Mouse (Mus musculus) urinary bladder, adult 18-20 months (tissue): ENCODE measurements at regions not wholly inside any gene's neighbourhood (a gene's known extent, or its start where the extent isn't known, plus 50 kb on each side); places are given as distances from the start of the nearest gene placed in this dataset.

Experiments used
- DNase-seq, 2 experiments: peaks; one replicate each; pipeline ENCODE4 v3.0.0; 2022; ENCODE audit warnings: low spot score in 2 of 2, mixed read lengths in 2 of 2

DNA sequence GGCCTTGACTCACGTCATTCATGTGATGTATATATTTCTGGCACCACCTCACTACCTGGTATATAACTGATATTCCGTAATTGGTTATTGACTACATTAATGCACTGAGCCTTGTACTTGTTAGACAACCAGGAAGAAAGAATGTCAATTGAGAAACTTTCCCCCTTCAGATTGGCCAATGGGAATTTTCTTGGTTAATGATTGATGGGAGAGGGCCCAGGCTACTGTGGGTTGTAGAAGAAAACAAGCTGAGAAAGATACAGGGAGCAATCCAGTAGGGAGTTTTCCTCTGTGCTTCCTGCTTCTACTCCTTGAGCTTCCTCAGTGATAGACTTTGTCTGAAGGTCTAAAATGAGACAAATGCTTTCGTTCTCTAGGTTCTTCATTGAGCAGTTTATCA, 1866.1 kb upstream of the Lrrc6 start:
- DNase-seq: no peak

DNA sequence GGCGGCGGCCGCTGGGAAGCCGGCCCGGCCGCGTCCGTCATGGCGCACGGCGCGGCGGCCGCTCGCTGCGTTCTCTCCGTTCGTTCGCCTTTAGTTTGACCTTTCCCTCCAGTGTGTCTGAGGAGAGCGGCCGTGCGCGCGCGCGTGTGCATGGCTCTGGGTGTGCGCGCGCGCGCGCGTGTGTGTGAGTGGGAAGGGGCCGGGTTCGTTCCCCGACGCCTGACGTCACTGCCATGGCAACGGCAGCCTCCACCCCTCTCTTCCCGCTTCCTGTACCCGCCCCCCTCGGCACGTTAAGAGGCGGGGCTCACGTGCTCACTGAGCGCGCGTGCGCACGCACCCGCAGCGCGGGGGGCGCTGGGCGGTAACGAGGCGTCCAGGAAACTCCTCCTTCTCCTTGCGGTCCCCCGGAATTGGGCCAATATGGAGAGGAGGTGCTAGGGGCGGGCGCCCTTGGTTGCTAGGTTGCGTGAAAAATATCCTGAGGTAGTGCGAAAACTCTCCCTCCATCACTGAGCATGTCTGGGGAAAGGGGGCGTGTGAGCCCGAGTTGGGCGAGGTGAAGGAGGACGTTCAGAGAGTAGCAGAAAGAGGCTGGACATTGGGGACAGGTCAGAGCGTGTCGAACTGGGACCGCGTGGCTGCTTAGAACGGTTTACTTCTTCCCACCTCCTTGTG, 1862.5 kb upstream of the Lrrc6 start:
- peak; percentile 98 to 99 for DNase-seq

- DNase-seq: peak; percentile 24 to 46
Measured at GRCm38 (mm10) chr15:68362081-68363057, 1861.7 kb upstream of the Lrrc6 start.

GRCm38 (mm10) chr15:68360956-68361908, 1860.5 kb upstream of the Lrrc6 start:
- DNase-seq: no peak

DNA sequence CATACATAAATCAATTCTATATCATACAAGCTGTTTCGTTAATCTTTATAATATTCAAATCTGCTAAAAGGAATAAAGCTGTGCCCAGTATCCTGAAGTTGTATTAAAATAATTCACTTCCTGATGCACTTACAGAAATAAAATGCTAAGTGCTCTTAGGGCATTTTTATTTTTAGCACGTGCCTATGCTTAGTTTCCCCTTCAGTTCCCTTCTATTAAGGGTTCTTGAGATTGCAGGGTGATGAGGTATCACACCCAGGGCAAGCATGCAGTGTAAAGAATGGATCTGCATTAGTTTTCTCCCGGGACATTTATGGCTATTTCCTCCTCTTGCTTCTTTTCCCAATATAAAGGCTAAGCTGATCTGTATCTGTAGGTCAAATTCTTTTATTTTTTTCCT, 1858.8 kb upstream of the Lrrc6 start:
- no peak for DNase-seq

DNA sequence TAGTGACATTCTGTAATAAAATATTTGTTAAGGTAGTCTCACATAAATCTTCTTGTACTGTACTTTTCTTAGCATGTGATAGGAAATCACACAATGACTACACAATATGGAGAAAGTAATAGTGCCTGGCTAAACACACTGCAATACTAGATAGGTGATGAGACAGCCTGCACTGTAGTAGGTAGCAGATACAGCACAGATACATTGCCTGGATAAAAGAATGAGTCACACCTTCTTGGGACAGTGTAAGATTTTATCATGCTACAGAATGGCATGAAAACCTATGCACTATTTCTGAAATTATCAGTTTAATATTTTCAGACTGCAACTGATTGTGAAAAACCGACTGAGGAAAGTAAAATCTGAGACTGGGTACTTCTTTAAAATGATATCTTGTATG, 1855.2 kb upstream of the Lrrc6 start:
- DNase-seq: no peak

GRCm38 (mm10) chr15:68344652-68345051, 1843.9 kb upstream of the Lrrc6 start:
- DNase-seq: no peak

GRCm38 (mm10) chr15:68342542-68342941, 1841.8 kb upstream of the Lrrc6 start:
- DNase-seq: peak in 1 of 2 experiments; percentile 6

DNA sequence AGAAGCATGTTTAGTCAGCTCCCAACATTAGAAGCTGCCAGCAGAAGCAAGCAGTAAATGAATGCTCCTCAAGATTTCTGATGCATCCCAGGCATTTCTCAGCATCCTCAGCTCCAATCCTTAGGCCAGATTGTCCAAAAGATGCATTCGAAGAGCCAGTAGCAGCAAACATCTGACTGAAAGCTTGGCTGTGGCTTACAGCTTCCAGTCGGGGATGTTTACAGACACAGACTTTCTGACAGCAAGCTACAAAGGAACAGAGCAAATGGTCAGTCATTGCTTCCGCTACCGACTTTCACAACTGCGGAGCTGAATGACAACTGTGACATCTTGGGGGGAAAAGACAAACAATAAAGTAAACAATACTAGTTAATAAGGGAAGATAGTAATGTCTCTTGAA, 1840.3 kb upstream of the Lrrc6 start:
- DNase-seq: no peak

GRCm38 (mm10) chr15:68337264-68337663, 1836.6 kb upstream of the Lrrc6 start:
- no peak for DNase-seq

DNA sequence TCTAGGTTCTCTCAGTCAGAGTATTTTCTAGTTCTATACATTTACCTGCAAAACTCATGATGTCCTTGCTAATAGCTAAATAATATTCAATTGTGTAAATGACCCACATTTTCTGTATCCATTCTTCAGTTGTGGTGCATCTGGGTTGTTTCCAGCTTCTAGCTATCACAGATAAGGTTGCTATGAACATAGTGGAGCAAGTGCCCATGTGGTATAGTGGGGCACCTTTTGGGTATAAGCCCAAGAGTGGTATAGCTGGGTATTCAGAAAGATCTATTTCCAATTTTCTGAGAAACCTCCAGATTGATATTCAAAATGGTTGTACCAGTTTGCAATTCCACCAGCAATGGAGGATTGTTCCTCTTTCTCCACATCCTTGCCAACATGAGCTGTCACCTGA, 1835.1 kb upstream of the Lrrc6 start:
- DNase-seq: no peak

- DNase-seq: no peak
Measured at GRCm38 (mm10) chr15:68316116-68316515, 1815.4 kb upstream of the Lrrc6 start.
